Mouse (Mus musculus) induced T-regulatory cell, adult 2 months (primary cell): ENCODE measurements around the gene Stox2.

Experiments
- DNase-seq: peaks from one replicate; pipeline ENCODE4 v3.0.0-alpha.2; 2012; ENCODE audit warnings: low read depth

The Stox2 gene

DNA sequence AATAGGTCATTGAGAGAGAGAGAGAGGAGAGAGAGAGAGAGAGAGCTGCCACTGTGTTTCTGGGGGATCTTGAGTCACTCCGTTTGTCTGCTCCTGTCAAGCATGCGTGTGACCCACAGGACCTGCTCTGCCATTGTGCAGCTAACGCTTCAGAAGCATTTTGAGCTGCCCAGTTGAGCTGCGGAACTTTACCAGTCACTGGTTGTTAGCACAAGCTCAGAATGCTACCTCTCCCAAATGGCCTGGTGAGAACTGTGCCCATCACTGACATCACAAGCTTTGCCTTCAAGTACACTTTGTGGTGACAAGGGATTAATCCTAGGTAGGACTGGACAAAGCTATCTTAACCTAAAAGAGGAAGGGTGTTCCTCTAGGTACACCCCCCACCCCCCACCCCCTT is 263.9 kb downstream of the Stox2 start:
- no peak for DNase-seq

DNA sequence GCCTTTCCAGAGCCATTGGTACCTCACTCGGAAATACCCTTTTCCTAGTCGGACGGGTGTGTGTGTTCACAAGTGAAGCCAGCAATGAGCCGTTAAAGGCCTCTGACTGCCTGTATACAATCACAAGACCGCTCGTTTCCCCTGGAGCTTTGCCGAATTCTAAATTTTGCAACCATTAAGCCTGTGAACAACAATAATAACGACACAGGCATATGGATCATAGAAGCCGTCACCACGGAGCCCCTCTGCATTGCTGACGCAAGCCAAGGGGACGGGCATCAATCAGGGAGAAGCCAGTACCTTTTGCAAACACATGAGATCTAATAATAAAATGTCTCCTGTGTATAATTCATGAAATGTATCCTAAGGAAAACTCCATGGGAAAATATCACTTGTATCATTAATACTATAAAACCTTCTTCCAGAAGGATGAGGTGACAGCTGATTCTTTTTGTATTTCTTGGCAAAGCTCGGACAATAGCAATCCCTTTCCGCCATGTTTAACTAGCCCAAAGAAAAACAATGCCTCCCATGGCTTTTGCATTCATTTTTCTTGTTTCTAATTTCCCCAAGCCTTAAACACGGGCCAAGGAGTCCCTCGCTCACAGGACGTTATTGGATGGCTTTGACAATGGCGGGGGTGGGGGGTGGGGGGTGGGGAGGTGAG is 265.0 kb downstream of the Stox2 start:
- no peak for DNase-seq

DNA sequence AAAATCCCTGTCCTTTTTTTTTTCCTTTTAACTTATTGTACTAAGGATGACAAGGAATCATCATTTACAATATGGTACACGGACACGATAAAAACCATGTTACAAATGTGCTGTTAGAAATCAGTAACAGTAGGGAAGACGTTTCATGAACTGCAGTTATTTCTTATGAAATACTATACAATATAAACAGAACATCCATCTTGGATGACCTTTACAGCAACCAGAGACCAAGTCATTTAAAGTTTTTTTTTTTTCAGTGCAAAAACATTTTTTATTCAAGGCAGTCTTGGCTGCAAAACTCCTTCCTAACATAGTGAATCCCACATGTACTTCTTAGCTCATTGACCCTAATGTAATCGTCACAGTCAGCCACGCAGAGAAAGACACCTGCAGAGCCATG is 266.0 kb downstream of the Stox2 start:
- DNase-seq: no peak

DNA sequence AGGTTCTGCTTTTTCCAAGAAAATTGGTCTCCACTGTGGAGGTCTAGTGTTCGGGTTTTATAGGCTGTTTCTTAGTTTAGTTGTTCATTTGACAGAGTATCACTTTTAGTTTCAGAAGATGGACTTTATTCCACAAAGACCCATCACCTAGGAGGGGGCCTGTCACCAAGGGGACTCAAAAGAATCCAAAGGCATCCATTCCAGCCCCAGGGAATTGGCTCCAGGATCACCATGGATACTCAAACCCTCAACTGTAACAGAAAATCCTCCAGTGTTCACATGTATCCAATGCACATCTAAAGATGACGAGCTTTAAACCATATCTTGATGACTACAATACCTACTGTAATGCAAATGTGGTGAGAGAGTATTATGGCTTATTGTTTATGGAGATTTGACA is 267.4 kb downstream of the Stox2 start:
- no peak for DNase-seq

DNA sequence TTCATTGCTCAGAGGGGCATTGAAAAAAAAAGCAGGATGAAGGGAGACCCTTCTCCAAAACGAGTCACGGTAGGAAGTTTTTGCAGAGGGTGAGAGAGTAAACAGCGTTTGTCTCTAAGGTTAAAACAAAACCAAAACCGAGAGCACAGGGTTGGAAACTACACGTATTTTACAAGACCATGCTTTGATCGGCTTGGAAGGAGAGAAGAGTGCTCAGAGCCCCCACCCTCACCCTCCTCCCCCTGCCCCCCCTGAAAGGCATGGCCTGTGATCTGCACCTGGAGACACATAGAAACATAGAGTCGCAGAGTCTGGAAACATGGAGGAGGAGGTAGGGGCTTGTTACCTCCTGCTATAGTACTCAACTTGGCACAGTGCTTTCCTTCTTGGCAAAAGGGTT is 272.3 kb downstream of the Stox2 start:
- peak; percentile 60 for DNase-seq

DNA sequence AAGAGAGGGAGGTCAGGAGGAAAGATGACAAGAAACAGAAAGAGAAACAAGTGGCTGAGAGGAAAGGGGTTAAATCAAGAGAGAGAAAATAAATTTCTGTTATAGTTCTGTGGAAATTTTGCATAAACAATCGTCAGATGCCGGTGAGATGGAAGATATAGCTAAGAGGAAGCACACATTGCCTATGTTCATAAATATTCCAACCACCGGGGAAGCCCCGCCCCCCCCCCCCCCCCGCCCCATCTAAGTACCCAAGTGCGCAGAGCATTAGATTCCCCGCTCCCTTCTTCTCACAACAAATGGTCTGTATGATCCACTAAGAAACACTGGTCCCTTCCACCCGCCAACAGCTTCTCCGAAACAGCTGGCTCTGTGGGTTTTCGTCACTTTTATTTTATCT is 273.3 kb downstream of the Stox2 start:
- peak; percentile 61 for DNase-seq

- no peak for DNase-seq
These were observed 285.5 kb downstream of the Stox2 start for GRCm38 (mm10) chr8:47160688-47161087.

DNA sequence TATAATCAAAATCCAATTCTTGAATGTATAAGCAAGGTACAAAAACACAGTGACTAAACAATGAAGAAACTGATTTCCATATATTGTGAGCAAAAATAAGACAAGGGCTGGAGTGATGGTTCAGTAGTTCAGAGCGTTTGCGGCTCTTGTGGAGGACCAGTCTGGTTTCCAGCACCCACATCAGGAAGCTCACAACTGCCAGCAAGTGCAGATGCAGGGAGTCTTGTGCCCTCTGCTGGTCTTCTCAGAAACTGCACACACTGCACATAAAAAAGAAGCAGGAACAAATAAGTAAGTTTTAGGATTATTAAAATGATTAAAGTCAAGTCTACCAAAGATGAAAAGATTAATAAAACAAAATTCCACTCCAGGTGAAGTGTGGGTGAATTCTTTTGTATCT is 291.6 kb downstream of the Stox2 start:
- peak; percentile 5 for DNase-seq

DNA sequence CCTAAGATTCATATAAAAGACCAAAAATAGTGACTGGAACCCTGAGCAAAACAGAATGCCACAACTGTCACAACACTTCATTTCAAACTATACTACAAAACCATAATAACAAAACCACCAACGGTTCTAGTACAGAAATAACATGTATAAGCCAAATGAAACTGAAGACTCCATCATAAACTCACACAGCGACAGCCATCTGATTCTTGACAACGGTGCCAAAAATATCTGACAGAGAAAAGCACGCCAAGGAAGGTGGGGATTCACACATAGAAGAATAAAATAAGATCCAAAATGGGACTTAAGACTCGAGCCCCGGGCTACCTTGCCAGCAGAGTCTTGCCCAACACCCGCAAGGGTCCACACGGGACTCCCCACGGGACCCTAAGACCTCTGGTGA is 300.9 kb downstream of the Stox2 start:
- DNase-seq: no peak

GRCm38 (mm10) chr8:47136047-47136446 is 310.1 kb downstream of the Stox2 start:
- DNase-seq: no peak

GRCm38 (mm10) chr8:47135586-47135985 is 310.6 kb downstream of the Stox2 start:
- no peak for DNase-seq

DNA sequence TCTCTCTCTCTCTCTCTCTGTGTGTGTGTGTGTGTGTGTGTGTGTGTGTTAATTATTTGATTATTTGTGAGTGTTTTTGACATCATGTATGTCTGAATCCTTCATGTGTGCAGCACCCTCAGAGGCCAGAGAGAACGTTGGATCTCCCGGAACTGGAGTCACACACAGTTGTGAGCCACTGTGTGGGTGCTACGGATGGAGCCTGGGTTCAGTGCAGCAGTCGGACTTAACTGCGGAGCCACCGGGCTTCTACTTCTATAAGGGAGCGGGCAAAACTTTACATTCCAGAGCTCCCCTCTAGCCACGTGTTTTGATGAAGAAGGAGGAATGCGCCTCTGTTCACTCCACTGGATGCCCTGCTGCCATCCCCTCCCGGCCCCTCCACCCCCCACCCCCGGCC is 311.4 kb downstream of the Stox2 start:
- DNase-seq: no peak

- DNase-seq: no peak
These were observed 312.8 kb downstream of the Stox2 start for GRCm38 (mm10) chr8:47133381-47133780.
